Mouse (Mus musculus) T-helper 1 cell (primary cell): Measurements from ENCODE around the gene Smim20.

Experiments
- in situ Hi-C: fragments of 300-600 bp; cut with MboI, MseI; formaldehyde crosslinking; loops from one replicate; pipeline ENCODE4 v1.15.1; 2025; ENCODE audit warnings: high pct_unique_total_duplicates

Gene Smim20

DNA sequence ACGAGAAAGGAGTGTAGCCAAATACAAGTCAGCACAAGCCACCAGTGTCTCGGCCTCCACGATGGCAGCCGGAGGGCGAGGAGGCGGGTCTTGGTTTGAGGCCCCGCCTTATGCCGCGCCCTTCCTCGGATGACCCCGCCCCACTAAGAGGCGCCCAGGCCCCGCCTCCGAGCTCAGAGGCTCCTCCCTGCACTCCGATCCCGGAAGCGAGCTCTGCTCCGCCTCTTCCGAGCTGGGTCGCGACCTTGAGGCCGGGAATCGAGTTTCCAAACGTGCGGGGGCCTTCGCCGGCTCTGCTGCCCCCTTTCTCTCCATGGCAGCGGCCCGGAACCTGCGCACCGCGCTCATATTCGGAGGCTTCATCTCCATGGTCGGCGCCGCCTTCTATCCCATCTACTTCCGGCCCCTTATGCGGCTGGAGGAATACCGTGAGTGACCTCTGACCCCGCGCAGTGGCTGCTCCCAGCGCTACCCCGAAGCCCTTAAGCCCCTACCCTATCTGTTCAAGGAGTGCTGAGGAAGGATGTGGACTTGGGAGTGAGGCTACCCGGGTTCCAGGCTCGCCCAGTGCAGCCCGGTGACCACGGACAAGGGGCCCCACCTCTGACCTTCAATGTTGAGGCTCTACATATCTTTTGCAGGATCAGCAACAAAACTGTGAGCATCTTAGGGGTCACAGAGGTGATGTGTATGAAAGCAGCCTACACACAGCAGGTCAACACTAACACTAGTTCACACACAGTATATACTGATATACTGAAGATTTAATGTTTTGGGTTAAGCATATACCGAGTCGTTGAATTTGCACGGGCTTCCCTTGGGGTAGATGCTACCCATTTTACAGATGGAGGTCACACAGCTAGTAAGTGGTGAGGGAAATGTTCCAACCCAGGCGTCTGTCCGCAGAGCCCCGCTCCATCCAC is at the start of gene Smim20:
Smim20 (plus strand) TSS at position 153 of the 923 bp plus-strand sequence.
- in situ Hi-C loops = no loop called here

DNA sequence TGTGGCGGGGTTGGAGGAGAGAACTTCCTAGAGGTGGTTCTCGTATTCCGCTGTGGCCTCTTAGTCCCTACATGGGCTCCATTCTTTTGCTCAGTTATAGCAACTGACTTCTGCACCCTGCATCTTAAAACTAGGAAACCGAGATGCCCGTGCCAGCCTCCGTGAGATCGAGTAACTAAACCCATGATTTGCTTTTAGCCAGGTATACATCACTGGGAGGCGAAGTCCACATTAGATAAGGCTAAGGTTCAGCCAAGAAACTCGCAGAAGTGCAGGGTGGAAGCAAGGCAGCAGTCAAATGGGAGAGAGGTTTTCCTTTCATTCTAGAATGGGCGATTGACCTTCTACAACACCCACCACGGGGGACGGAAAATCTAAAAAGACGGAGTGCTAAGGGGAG is 41.4 kb upstream of the Smim20 start:
- in situ Hi-C loops = no loop called here

DNA sequence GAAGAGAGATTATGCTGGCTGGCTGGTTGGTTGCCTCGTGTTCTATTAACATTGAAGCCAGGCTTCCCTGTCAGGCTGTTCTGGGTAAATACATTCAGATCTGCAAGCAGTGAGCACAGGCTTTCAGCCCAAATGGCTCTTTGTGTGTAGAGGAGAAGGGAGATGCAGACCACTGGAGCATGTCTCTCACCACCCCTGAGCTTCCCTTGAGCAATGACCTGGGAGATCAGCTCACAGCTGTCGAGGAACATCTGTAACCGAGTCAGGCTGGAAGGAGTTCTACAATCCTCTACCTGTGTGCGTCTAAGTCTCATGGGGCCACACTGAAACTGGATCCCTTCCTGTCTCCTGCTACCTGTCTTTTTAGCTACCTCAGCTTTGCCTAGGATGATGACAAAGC is 36.3 kb upstream of the Smim20 start:
- in situ Hi-C loops = no loop called here

DNA sequence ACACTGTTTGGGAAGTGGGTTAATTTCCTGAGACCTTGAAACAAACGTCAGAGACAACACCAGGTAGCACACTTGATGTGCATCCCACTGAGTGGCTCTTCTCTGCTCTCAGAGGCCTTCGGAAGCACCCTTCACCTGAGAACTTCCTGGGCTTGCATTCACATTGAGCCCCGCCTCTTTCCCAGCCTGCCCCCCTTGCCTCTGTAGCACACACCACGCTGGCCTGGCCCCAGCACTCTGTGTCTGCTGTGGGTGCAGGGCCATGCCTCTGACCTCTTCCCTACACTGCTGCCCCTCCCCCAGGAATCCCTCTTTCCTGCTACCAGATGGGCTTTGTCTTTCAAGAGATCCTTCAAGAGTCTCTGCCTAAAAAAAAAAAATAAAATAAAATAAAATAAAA is 31.3 kb upstream of the Smim20 start:
- in situ Hi-C loops = no loop called here

DNA sequence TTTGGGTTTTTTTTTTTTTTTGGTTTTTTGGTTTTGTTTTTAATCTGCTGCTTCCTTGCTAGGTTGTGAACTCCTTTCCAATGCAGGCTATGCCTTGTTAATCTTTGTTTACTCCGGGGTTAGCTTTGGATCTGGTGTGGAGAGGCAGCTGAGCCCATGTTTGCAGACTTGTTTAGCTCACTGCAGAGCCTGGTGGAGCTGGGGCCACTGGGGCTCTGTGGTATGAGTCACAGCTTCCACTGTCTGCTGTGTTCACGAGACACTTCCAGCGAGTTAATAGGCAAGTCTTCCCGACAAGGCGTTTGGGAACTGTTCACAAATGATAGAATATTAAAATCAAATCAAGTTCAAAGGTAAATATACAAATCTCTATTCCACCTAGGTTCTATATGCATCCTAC is 30.7 kb upstream of the Smim20 start:
- in situ Hi-C loops = no loop called here

DNA sequence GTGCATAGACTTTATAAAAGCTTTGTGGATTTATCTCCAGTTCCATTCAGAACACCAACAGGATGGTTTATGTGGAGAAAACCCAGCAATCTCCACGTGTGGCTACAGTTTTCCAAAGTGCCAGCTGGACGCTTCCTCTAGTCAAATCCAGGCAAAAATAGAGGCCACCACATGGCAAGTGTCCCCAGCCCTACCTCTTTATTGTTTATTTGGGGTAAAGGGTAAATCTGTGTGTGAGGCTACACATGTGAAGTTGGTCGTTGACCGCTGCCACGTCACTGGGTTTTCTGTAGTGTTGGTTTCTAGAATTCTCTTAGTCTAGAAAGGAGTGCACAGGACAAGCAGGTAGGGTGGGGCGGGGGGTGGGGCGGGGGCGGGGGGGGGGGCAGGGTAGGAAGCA is 30.1 kb upstream of the Smim20 start:
- in situ Hi-C loops = no loop called here

DNA sequence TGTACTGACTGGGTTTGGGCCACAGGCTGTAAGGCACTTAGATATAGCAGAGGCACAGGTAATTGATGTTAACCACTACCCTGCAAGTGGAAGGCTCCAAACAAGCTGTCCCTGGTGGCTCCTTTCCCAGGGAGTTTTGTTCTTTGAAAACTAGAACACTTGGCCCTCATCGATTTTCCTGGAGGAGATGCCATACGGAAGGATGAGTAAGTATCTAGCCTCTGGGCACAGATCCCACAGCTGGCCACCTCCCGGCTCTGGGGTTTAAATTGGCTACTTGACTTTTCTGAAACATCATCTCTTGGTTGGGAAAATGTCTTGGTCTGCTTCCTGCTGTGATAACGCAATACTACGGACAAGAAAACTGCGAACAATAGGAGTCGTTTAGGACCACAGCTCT is 28.1 kb upstream of the Smim20 start:
- in situ Hi-C loops = no loop called here

DNA sequence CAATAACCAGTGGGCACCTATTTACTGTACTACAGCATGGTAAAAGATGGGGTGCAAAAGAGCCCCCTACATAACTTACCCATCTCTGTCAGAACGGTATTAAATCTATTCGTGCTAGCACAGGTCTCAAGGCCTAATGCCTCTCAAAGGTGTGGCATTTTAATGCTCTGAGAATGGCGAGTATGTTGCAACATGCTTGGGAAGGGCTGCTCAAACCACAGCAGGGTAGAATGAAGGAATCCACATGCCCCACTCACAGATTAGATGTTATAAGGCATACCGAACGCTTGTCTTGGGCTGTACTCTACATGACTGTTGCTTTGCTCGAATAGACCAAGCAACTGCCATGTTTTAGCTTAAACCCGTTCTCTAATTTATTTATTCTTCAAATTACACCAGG is 27.7 kb upstream of the Smim20 start:
- in situ Hi-C loops = no loop called here

DNA sequence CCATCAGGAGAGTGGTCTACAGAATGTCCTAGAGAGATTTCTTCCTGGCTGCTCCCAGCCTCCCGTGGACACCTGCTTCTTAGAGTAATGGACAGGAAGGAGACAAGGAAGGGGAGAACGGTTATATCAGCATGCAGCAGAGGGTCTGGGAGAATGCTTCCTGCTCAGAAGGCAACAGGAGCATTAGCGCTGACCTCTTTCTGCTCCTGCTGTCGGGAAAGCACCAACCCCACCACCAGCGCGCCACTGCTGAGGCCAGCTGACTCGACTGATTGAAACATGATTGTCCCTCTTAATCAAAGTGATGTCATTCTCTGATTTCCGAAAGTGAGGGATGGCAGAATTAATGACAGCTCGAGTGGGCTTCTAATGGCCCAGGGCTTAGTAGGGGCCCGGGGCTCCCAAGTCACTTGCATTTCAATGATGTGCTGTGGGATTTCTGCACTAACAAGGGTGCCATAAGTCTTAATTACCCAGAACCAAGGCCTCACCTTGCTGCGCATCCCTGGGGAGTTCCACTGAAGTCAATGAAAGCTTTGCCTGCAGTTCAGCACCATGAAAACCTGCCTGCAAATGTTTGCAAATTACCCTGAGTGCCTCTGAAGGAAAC is 26.9 kb upstream of the Smim20 start:
- in situ Hi-C loops = no loop called here

DNA sequence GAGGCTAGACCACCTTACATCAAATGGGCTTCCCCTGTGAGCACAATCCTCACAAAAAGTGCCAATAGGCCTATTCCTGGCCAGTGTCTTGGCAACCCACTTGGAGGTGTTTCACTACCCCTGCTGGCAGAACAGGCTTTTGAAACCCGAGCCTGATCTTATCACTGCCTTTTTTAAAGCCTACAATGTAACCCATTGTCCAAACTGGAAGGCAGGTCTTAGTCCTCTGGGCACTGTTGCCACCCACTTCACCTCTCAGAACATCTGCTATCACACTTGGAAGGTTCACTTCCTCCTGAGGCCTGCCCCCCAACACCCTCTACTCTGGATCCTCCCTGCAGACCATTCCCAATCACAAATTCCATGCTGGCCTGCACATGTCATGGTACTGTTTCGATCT is 25.8 kb upstream of the Smim20 start:
- in situ Hi-C loops = no loop called here

DNA sequence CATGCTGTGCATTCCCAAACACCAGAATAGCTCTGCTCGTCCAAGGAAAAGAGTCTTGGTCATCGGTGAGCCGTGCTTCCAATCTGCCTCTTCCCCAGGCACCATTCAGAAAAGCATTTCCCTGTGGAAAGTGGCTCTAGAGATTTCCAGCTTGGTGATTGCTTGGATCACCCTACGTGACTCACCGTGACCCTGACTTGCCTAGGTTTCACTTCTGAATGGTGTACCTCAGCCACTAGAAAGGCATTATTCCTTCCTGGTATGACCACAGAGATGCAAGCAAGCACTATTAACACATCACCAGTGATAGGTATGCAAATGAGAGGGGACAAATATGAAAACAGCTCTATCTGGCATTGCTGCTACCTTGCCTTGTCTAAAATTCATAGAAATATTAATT is 24.9 kb upstream of the Smim20 start:
- in situ Hi-C loops = no loop called here

DNA sequence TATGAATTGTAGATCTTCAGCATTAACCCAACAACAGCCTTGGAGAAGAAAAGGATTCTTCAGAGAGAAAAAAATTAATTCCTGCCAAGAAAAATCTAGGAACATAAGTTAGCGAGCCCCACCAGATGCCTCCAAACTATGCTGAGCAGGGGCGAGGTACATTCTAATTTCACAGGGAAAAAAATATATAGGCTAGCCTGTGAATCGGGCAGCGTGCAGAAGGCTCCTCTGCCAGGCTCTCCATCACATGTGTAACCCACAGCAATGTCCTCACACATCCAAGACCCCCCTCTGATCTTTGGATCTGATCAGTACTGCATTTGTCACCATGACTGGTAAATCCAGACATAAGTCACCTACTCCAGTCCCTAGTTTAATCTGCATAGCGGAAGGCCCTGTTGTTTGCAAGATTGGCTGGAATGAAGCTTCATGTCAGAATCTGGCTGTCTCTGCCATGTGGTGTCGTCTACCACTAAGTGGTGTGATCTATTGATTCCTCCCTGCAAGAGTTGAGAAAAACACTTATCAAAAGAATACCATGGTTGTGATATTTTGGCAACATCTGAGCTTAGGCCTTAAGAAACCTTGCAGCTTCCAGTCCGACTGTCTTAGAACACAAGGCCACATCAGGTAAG is 23.9 kb upstream of the Smim20 start:
- in situ Hi-C loops = no loop called here

DNA sequence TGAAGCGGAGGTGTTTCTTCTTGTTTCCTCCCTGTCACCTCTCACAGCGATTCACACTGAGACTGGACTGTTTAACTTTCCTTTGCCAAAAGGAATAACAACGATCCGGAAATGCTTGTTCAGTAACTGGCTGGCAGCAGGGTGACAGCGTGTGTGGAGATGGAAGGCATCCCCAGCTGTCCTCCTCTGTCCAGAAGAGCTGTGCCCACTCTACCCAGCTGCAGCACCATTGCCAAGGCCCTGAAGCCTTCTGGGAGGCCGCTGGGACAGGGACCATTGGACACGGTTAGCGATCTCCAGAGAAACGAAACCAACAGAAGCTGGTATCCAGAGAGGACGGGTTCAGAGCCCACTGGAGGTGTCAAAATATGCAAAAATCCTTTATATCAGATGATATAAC is 22.9 kb upstream of the Smim20 start:
- in situ Hi-C loops = no loop called here

DNA sequence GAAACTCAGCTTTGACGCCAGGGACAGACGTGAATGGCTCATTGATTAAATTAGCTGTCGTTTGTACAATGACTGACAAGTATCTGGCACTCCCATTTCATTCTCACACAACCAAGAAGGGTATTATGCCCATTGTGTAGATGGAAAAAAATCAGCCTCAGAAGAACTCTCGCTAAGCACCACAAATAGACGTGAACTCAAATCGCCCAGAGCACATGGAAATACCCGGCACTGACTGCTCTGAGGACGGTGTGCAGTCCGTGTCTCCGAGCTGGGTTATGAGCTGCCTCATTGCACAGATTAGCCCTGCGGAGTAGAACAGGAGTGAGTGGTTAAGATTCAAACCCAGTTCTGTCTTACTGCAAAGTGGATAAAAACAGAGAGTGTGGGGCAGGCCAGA is 18.4 kb upstream of the Smim20 start:
- in situ Hi-C loops = no loop called here

DNA sequence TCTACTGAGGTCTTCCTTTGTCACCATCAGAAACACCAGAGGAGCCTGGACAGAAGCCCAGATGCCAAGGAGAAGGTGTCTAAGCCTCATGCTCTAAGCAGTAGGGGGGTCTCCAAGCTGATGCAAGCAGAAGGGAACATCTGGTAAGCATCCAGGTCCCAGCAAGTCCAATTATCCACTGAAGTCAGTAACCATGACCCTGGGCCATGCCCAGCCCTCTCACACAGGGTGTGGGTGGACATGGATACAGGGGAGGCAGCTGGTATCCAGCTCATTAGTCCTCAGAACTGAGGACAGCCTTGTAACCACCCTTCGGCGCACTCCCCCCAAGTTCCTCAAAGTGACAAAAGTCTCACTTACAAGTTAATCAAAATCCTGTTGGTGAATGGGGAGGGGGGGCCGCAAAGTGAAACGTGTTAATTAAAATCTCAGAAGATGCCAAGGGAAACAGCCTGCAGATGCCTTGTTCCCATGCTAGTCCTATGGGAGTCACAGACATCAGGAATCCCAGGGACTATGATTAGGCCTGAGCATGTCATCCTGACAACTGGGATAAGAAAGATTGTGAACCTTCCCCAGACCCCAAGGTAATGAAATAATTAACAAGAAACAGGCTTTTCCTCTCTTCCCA is 17.3 kb upstream of the Smim20 start:
- in situ Hi-C loops = no loop called here

DNA sequence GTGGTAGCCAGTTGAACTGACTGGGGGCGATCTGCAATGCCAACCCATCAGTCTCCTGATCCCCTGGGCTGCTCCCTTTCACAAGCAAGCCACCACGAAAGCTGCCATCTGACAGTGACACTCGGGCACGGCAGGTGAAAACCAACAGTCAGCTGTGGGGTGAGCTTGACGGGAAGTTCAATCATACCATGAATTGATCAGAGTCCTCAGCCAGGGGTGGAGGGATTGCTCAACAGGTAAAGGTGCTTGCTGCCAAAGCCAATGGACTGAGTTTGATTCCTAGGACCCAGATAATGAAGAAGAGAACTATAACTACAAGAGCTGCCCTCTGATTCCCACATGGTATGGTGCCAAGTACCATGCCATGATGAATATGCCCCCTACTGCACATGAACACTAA is 12.7 kb upstream of the Smim20 start:
- in situ Hi-C loops = no loop called here

DNA sequence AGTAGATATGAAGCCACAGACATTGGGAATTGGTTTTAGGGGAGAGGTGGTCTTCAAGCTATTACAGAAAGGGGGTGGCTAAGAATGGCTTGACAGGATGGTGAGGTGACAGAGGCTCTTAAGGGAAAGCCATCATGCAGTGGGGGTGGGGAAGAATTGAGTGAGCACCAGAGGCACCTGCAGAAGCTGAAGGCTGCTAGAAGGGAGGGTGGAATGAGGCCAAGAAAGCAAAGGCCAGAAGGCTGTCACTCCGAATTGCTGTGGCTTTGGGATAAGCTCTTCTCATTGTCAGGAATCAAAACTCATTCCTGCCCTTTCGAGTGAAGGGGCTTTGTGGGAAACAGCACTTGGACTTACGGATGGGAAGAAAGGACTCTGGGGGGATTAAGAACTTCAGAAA is 12.1 kb upstream of the Smim20 start:
- in situ Hi-C loops = no loop called here

DNA sequence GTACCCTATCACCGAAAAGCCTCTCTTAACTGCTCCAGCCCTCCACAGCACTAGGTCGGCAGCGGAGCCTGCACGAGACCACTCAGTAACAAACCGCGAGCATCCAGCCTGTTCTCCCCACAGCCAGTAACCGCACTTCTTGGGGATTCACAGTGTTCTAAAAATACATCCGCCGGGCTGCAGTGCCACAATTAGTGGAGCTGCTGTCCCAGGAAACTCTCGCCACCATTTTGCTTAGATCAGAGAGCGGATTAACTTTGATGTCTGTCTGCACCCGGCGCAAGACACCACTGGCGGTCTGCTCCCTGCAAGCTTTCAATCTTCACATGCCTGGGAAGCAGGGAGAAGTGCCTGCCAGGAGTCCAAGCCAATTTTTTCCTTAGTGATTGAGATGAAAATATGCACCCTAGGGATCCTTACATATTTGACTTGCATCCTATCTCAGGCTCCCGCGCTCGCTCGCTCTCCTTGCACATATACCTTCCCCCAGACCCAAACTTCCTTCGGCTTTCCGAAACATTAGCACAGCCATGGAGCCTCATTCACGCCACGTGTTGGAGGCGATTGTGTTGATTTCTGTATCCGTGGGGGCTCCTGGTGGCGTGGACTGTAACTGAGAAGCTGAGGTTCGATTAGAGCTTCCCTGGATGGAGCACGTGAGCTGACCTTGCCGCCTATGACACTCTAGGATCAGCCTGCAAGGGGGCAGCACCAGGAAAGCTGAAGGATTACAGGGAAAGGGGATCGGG is 8.7 kb upstream of the Smim20 start:
- in situ Hi-C loops = no loop called here

DNA sequence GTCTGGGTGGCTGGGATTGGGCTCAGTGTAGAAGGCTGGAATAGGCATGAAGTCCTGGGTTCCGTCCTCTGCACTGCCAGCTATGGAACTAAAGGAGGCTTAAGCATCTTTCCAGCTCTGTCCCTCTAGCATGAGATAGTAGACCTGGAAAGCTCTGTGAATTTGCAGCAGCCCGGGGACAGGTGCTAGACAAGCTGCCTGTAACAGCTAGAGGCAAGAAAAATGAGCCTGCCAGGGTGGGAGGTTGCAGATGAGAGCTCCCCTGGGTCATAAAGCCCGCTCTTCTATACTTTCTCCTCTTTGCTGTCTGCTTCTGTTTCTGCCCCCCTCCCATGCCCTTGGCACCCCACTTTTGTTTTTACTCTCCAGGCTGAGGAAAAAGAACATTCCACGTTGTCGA is 7.0 kb upstream of the Smim20 start:
- in situ Hi-C loops = no loop called here

DNA sequence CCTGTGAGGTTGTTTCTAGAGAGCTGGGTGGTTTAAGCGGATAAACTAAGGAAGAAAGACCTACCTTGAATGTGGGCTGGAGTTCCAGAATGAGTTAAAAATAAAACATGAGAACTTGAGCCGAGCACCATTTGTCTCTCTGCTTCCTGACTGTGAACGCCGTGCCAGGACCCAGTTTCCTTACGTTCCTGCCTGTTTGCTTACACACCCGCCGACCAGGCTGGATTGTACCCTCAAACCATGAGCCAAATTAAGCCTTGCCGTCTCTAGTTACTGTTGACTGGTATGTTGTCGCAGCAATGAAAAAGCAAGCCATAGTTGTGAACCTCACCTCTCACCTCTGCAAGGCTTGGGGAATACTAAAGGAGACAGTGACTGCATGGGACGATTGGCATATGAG is 4.9 kb upstream of the Smim20 start:
- in situ Hi-C loops = no loop called here

DNA sequence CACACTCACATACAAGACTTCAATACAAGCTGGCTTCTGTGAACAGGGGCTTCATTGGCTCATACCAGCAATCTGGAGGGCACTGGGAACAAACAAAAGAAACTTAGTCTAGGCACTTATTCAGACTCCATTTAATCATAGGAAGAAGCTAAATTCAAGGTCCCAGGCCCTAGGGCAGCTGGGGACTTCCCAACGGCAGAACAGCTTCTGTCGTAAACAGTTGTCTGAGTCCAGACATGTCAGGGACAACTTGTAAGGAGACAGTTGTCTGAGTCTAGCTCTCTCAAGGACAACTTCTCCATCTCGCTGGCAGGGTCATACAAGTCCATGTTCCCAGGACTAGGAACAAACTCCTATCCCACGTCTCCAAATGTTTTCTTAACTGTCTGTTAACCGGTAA is 2.8 kb upstream of the Smim20 start:
- in situ Hi-C loops = no loop called here

DNA sequence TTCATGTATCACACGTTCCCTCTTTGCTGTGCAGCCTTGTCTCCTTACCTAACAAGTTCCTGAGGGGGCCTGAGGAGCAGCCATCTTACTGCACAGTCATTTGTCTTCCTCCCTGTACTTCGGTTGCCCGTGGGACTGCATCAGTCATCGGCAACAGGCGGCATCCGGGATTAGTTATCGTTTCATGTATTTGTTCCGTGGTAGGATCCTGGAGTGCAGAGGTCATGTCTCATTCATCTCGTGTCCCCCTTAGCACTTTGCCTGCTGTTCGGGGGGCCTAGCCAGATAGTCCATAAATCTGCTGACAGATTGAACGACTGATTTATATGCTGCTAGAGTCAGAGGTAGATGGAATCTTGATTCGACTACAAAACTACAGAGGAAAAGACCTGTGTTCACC is 1.1 kb upstream of the Smim20 start:
- in situ Hi-C loops = no loop called here
